Mouse (Mus musculus) olfactory bulb, adult 2 months (tissue): Measurements from ENCODE around the gene Hist1h2br.

Experiments
- CTCF ChIP-seq: fragments of 200-500 bp; IDR thresholded peaks from 2 replicates; pipeline ENCODE4 v1.5.1; 2012; ENCODE audit warnings: low read depth, mild to moderate bottlenecking, low read length, moderate library complexity; ENCODE audit not compliant: insufficient read depth
- POLR2A ChIP-seq: fragments of 200-500 bp; IDR thresholded peaks from 2 replicates; pipeline ENCODE4 v1.6.1; 2012; ENCODE audit warnings: mild to moderate bottlenecking, low read depth, low read length, moderate library complexity; ENCODE audit not compliant: insufficient read depth

GRCm38 (mm10) chr13:21847883-21848282 is 14.3 kb downstream of the Hist1h2br start:
- no peak for TF ChIP-seq POLR2A
- TF ChIP-seq CTCF = no peak
